Mouse (Mus musculus) ES-Bruce4 (cell line): Measurements from ENCODE around the gene Samd3.

Experiments used
- CTCF ChIP-seq: IDR thresholded peaks from one replicate; pipeline ENCODE4 v1.8.1; 2011; ENCODE audit warnings: low read depth, low read length
- POLR2A ChIP-seq: IDR thresholded peaks from one replicate; pipeline ENCODE4 v1.8.1; 2011; ENCODE audit warnings: low read length; ENCODE audit not compliant: insufficient read depth

DNA sequence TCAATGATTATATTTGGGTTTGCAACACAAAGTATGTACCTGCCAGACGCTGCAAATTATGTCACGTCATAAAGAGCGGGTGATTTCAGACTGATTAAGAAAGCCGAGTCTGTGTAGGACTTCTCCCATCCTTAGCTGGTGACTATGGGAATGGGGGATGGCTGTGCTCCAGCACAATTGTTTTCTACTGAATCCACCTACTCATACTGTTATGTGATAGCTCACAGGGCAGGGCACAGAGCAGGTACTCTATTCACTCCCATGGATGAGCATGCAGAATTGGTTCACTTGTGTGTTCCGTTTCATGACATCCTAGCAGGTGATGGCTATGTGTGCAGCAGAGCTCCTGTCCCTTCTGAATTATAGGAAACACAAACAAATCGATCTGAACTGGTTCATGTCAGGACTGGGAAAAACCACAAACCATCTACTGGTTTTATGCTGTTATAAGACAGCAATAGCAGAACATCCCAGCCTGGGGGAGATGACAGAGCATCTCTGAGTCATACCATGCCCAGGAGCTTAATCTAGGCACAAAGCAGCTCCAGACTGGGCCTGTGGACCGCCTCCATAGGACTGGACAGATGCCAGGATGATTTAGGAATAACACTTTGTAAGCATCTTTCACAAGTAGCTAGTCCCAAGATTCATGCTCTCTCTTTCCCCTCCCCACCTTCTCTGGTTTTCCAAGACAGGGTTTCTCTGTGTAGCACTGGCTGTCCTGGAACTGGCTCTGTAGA is 20.1 kb downstream of the Samd3 start:
- TF ChIP-seq POLR2A (no peak), CTCF (no peak)
